Mouse (Mus musculus): ENCODE results near the gene Erlin1. TPM values are rescaled to one million over a fixed set of nuclear protein-coding genes. Genes with fewer than 3 reads are reported as not detected.

The Erlin1 gene
- polyA plus RNA-seq, 1 experiment, result 0.02 TPM

DNA sequence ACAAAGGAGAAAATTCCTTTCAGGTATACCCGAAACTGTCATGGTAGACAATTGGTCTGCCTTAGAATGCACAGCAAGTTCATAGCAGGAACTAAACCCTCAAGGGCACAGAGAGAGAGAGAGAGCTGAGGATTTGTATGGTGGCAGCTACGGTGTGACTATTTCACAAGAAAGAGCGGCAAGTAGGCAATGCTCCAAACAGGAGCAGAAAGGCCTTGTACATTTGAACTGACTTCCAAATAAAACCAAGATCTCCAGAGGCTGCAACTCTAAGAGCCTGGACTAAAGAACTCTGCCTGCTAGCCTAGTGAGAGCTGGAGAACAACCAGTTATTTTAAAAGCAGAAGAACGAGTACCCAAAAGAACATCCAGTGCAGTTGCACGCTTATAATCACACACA lies 27.5 kb downstream of the Erlin1 start:
- peaks cover 23% of the 10 kb centered on the region for H3K36me3 ChIP-seq (ENCODE audit: control insufficient read depth)
- H3K4me1 ChIP-seq (ENCODE audit: control insufficient read depth), result no peaks in the 10 kb centered on the region
- no peaks in the 10 kb centered on the region for H3K27me3 ChIP-seq (ENCODE audit: control insufficient read depth)
- H3K9me3 ChIP-seq (ENCODE audit: control insufficient read depth, low read length), result no peaks in the 10 kb centered on the region
- TF ChIP-seq TAL1 (IDR thresholded peaks at IDR 0.05; ENCODE audit: low read length), result no peak
- TF ChIP-seq GATA1 (IDR thresholded peaks at IDR 0.05; ENCODE audit: low read length), result no peak
- no peak overlapping the region for H3K4me3 ChIP-seq (replicated peaks)

DNA sequence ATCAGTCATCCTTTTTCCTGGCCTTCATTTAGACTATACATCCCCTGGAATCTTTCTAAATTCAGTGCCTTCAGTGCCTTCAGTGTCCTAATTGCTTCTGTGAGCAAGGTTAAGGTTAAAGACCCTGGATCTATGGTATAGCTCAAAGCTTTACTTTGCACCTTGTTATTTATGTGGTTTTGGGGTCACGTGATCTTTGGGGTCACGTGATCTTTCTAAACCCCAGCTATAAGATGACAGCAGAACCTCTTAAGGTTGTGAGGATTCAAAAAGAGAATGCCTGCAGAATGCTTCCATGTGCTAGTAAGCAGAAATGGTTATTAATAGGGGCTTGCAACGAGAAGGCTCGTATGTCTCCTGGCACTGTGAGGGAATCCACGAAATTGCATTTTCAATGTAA lies 36.2 kb downstream of the Erlin1 start:
- Histone ChIP-seq H3K27me3 (ENCODE audit: control insufficient read depth) (no peaks in the 10 kb centered on the region), H3K9me3 (ENCODE audit: control insufficient read depth, low read length) (no peaks in the 10 kb centered on the region), H3K36me3 (ENCODE audit: control insufficient read depth) (peaks cover 23% of the 10 kb centered on the region), H3K4me3 (replicated peaks) (no peak overlapping the region), H3K4me1 (ENCODE audit: control insufficient read depth) (no peaks in the 10 kb centered on the region)
- TF ChIP-seq TAL1 (IDR thresholded peaks at IDR 0.05; ENCODE audit: low read length) (no peak), GATA1 (IDR thresholded peaks at IDR 0.05; ENCODE audit: low read length) (no peak)

DNA sequence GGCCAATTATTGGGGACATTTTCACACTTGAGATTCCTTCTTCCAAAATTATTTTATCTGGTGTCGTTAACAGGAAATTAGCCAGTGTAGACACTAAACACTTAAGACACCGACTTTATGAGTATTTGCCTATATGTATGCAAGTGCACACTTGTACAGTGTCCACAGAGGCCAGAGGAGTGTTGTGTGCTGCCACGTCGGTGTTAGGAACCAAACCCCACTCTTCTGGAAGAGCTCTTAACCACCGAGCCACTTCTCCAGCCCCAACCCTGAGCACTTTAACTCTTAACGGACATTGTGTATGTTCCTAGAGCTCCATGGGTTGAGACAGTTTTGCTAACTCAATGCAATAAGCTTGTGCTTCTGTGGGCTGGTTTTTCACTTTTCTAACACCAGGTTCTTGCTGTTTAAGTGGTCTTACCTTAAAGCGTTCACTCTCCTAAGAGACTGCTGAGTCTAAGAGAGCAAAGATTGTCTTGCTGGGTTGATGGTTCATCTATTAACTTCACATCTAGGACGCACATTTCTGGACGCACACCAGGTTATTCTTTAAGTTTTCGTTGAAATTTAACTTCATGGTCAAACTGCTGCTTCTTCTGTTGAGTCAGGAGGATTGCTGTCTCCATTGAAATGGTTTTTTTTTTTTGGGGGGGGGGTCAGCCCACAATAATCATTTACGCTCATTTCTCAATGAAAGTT lies 37.4 kb downstream of the Erlin1 start:
- Histone ChIP-seq H3K36me3 (ENCODE audit: control insufficient read depth) (peaks cover 16% of the 10 kb centered on the region), H3K9me3 (ENCODE audit: control insufficient read depth, low read length) (no peaks in the 10 kb centered on the region), H3K27me3 (ENCODE audit: control insufficient read depth) (no peaks in the 10 kb centered on the region), H3K4me1 (ENCODE audit: control insufficient read depth) (no peaks in the 10 kb centered on the region), H3K4me3 (replicated peaks) (no peak overlapping the region)
- TF ChIP-seq GATA1 (IDR thresholded peaks at IDR 0.05; ENCODE audit: low read length) (no peak), TAL1 (IDR thresholded peaks at IDR 0.05; ENCODE audit: low read length) (no peak)

DNA sequence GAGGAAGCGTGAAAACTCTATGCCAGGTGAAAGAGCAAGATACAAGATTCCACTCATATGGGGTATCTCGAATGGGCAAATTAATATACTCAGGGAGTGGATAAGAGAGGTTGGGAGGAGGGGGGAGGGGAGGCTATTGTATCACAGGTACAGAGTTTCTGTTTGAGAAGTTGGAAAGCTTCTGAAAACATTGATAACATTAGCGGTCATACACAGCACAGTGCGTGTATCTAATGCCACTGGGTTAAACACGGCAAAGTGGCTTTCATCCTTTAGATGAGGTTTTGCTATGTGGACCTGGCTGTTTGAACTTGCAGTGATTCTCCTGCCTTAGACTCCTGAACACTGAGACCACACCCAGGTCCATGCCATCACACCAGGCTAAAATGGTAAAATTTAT lies 39.6 kb downstream of the Erlin1 start:
- H3K27me3 ChIP-seq (ENCODE audit: control insufficient read depth), result no peaks in the 10 kb centered on the region
- H3K36me3 ChIP-seq (ENCODE audit: control insufficient read depth), result peaks cover 5% of the 10 kb centered on the region; the same call in 1 of the 2 replicates
- no peaks in the 10 kb centered on the region for H3K9me3 ChIP-seq (ENCODE audit: control insufficient read depth, low read length)
- no peak overlapping the region for H3K4me3 ChIP-seq (replicated peaks)
- TF ChIP-seq TAL1 (IDR thresholded peaks at IDR 0.05; ENCODE audit: low read length), result no peak
- TF ChIP-seq GATA1 (IDR thresholded peaks at IDR 0.05; ENCODE audit: low read length), result no peak
- no peaks in the 10 kb centered on the region for H3K4me1 ChIP-seq (ENCODE audit: control insufficient read depth)

DNA sequence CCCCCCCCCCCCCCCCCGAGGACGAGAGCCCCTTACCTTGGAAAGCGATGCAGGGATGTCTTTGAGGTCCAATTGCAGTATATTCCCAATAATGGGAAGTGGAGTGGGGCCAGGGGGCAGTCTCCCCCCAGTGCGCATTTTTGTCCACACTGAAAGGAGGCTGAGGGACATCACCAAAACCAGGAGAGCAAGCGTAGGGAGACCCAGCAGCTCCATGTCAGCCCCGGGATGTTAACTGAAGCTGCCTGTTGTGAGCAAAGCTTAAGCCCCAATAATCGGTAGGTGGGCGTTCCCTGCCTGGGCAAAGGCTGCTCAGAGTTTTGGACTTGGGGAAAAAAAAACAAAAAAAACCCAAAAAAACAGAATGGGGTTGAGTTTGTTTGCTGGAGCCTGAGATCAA lies 40.6 kb downstream of the Erlin1 start, which contains the start of gene Cyp2c23:
Gene Cyp2c23, minus strand, starts transcription at position 237 of the 400 bp plus-strand sequence.
- H3K4me1 ChIP-seq (ENCODE audit: control insufficient read depth), result no peaks in the 10 kb centered on the region
- H3K4me3 ChIP-seq (replicated peaks), result no peak within 1 kb of the TSS
- no peaks in the 10 kb centered on the region for H3K27me3 ChIP-seq (ENCODE audit: control insufficient read depth)
- no peak for TF ChIP-seq TAL1 (IDR thresholded peaks at IDR 0.05; ENCODE audit: low read length)
- TF ChIP-seq GATA1 (IDR thresholded peaks at IDR 0.05; ENCODE audit: low read length), result no peak
- peaks cover under 1% of the 10 kb centered on the region; the same call in 1 of the 2 replicates for H3K36me3 ChIP-seq (ENCODE audit: control insufficient read depth)
- no peaks in the 10 kb centered on the region for H3K9me3 ChIP-seq (ENCODE audit: control insufficient read depth, low read length)

DNA sequence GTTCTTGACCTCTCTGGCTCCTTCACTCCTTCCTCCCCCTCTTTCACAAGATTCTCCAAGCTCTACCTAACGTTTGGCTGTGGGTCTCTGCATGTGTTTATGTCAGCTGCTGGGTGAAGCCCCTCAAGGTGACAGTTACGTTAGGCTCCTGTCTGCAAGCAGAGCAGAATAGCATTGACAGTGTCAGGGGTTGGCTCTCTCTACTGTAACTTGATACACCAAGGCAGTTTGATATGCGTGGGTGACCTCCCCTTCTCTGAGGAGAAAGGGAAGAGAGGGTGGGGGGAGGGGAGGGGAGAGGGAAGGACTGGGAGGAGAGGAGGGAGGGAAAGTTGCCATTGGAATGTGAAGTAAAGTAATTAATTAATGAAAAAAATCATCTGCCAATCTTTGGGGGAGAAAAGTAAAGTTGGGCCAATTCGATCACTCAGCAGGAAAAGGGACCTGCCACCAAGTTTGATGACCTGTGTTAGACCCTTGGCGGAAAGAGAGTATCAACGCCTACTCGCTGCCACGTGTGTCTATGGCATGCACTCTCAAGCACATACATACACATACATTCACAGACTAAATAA lies 42.5 kb downstream of the Erlin1 start:
- TF ChIP-seq TAL1 (IDR thresholded peaks at IDR 0.05; ENCODE audit: low read length) (no peak), GATA1 (IDR thresholded peaks at IDR 0.05; ENCODE audit: low read length) (no peak)
- Histone ChIP-seq H3K4me3 (replicated peaks) (no peak overlapping the region), H3K36me3 (ENCODE audit: control insufficient read depth) (no peaks in the 10 kb centered on the region), H3K27me3 (ENCODE audit: control insufficient read depth) (no peaks in the 10 kb centered on the region), H3K9me3 (ENCODE audit: control insufficient read depth, low read length) (no peaks in the 10 kb centered on the region), H3K4me1 (ENCODE audit: control insufficient read depth) (no peaks in the 10 kb centered on the region)

DNA sequence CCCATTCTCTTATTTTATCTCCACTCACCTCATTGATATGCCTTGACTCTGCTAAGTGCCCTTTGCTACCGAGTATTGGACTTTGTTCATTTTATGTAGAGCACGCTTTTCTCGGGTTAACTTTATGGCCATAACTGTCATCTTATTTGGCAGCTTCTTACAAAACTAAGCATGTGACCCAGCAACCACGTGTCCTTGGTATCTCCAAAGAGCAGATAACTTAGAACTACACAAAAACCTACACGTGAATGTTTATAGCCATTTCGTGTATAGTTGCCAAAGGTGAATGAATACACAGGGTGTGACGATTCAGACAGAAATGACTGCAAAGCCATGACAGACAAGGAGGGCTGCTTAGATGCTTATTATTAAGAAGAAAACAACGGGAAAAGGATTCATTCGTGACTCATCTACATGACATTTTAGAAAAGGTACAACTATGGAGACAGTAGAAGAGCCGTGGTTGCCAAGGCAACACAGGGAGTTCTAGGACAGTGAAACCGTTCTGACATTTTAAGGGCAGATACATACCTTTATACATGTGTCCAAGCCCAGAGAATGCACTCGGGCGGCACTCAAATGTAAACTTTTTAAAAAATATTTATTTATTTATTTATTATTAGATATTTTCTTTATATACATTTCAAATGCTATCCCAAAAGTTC lies 44.5 kb downstream of the Erlin1 start:
- H3K36me3 ChIP-seq (ENCODE audit: control insufficient read depth), result no peaks in the 10 kb centered on the region
- no peaks in the 10 kb centered on the region for H3K9me3 ChIP-seq (ENCODE audit: control insufficient read depth, low read length)
- TF ChIP-seq GATA1 (IDR thresholded peaks at IDR 0.05; ENCODE audit: low read length), result no peak
- TF ChIP-seq TAL1 (IDR thresholded peaks at IDR 0.05; ENCODE audit: low read length), result no peak
- no peak overlapping the region for H3K4me3 ChIP-seq (replicated peaks)
- H3K27me3 ChIP-seq (ENCODE audit: control insufficient read depth), result no peaks in the 10 kb centered on the region
- H3K4me1 ChIP-seq (ENCODE audit: control insufficient read depth), result no peaks in the 10 kb centered on the region

DNA sequence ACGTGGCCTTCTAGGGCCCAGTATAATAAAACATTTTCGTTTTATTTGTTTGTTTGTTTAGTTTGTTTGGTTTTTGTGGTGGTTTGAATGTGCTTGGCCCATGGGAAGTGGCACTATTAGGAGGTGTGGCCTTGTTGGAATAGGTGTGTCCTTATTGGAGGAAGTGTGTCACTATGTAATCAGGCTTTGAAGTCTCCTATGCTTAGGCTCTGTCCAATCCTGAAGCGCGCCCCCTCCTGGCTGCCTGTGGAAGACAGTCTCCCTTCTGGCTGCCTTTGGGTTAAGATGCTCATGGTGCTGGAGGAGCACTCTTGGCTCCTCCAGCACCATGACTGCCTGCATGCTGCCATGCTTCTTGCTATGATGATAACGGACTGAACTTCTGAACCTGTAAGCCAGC lies 46.5 kb downstream of the Erlin1 start:
- TF ChIP-seq TAL1 (IDR thresholded peaks at IDR 0.05; ENCODE audit: low read length) (no peak), GATA1 (IDR thresholded peaks at IDR 0.05; ENCODE audit: low read length) (no peak)
- H3K36me3 ChIP-seq (ENCODE audit: control insufficient read depth), result no peaks in the 10 kb centered on the region

DNA sequence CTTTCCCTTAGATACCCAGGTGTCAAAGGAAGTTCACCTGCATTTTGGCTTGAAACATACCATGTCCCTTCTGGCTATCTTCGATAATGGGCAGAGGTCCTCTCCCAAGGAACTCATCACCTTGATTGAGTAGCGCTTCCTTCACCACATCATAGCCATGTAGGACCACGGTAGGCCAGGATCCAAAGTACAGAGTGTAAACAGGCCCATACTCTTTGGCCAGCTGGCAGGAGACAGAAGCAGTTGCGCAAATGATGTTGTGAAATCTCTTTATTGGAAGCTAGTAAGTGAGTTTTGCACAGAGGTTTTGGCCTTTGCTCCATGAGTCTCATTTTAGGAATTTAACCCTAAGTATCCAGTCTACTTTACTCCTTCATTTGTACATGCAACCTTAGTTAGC lies 48.1 kb downstream of the Erlin1 start:
- H3K36me3 ChIP-seq (ENCODE audit: control insufficient read depth), result no peaks in the 10 kb centered on the region
- no peak for TF ChIP-seq TAL1 (IDR thresholded peaks at IDR 0.05; ENCODE audit: low read length)
- no peak for TF ChIP-seq GATA1 (IDR thresholded peaks at IDR 0.05; ENCODE audit: low read length)
- H3K4me1 ChIP-seq (ENCODE audit: control insufficient read depth), result no peaks in the 10 kb centered on the region

More for the DNA sequence above, 46.5 kb downstream of the Erlin1 start:
- H3K27me3 ChIP-seq (ENCODE audit: control insufficient read depth), result no peaks in the 10 kb centered on the region
- H3K4me1 ChIP-seq (ENCODE audit: control insufficient read depth), result no peaks in the 10 kb centered on the region
- H3K9me3 ChIP-seq (ENCODE audit: control insufficient read depth, low read length), result no peaks in the 10 kb centered on the region
- H3K4me3 ChIP-seq (replicated peaks), result no peak overlapping the region

More for the DNA sequence above, 48.1 kb downstream of the Erlin1 start:
- Histone ChIP-seq H3K27me3 (ENCODE audit: control insufficient read depth) (no peaks in the 10 kb centered on the region), H3K4me3 (replicated peaks) (no peak overlapping the region), H3K9me3 (ENCODE audit: control insufficient read depth, low read length) (no peaks in the 10 kb centered on the region)

Data from erythroblast, embryonic 14.5 days (primary cell).